Mouse (Mus musculus) liver, embryonic 16.5 days (tissue): ENCODE measurements around the gene Nphp1. TPM values are rescaled to one million over a fixed set of nuclear protein-coding genes. Genes with fewer than 3 reads are reported as not detected.
A peak's percentile ranks its signal among the peaks of the same experiment; 100 is the strongest.

ENCODE experiments used
- ATAC-seq: fragments of 200-750 bp; cut with Nextera tagmentation; 2 replicates; pipeline ENCODE4 v1.8.0; 2017; ENCODE audit warnings: low read depth, mild to moderate bottlenecking, moderate number of reproducible peaks, moderate library complexity
- H3K27ac ChIP-seq: fragments of 300-500 bp; sonication (generic); 2 replicates; pipeline ENCODE4 v1.5.1; 2014; ENCODE audit warnings: mild to moderate bottlenecking, low read length
- H3K27me3 ChIP-seq: fragments of 300-500 bp; sonication (generic); 2 replicates; pipeline ENCODE4 v1.6.1; 2014; ENCODE audit warnings: low read depth, low read length, mixed read lengths; ENCODE audit not compliant: control insufficient read depth, insufficient read depth
- H3K36me3 ChIP-seq: fragments of 300-500 bp; sonication (generic); 2 replicates; pipeline ENCODE4 v1.6.1; 2014; ENCODE audit warnings: mild to moderate bottlenecking; ENCODE audit not compliant: control insufficient read depth, insufficient read depth
- H3K4me1 ChIP-seq: fragments of 300-500 bp; sonication (generic); 2 replicates; pipeline ENCODE4 v1.6.1; 2014; ENCODE audit warnings: low read depth, low read length, mixed read lengths; ENCODE audit not compliant: control insufficient read depth
- H3K4me2 ChIP-seq: fragments of 300-500 bp; sonication (generic); 2 replicates; pipeline ENCODE4 v1.6.1; 2014; ENCODE audit warnings: low read depth, low read length, mixed read lengths
- H3K4me3 ChIP-seq: fragments of 300-500 bp; sonication (generic); 2 replicates; pipeline ENCODE4 v1.5.1; 2014; ENCODE audit warnings: low read depth, mild to moderate bottlenecking, low read length
- H3K9ac ChIP-seq: fragments of 300-500 bp; sonication (generic); 2 replicates; pipeline ENCODE4 v1.6.1; 2014; ENCODE audit warnings: low read depth, low read length
- H3K9me3 ChIP-seq: fragments of 300-500 bp; sonication (generic); replicated peaks from 2 replicates; pipeline ENCODE4 v1.6.1; 2016; ENCODE audit warnings: low read length; ENCODE audit not compliant: control insufficient read depth
- WGBS: fragments of 180-500 bp; shearing (Covaris S2); extraction: QIAGEN DNeasy Blood & Tissue Kit; methylation state at CpG from one replicate; pipeline ENCODE4 v1.1.7; 2014; ENCODE audit not compliant: insufficient replicate concordance; 5-methylcytosine and 5-hydroxymethylcytosine counted together
- polyA plus RNA-seq: library from polyadenylated mRNA; unstranded; fragments of >200 nt; fragmentation: Nextera tagmentation; extraction: Ambion mirVana; gene quantifications from 2 replicates; pipeline ENCODE4 v1.2.1, GENCODE M21; 2015

The Nphp1 gene
- polyA plus RNA-seq, 1 experiment from 2014 or later: 3.0 TPM

DNA sequence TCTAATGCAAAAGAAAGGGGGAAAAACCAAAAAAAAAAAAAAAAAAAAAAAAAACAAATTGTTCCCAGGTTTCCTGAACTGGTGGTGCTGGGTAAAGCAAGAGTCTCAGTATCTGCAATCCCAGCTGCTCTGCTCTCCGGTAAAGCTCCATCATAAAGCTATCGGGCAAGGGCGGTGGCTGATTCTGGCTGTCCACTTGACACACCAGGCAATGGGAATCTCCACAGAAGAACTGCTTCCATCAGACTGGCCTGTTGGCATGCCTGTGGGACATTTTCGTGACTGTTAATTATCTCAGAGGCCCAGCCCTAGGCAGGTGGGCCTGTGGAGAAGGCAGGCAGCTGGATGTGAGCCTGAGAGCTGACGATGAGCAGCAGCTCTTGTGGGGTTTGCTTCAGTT, 10.2 kb downstream of the Nphp1 start:
- H3K4me2 ChIP-seq: no peak overlapping the region
- H3K4me3 ChIP-seq: no peak overlapping the region
- peaks cover 6% of the 10 kb centered on the region for H3K4me1 ChIP-seq
- H3K9ac ChIP-seq: no peak overlapping the region
- H3K36me3 ChIP-seq: no peaks in the 10 kb centered on the region
- no peaks in the 10 kb centered on the region for H3K9me3 ChIP-seq
- H3K27ac ChIP-seq: no peak overlapping the region
- WGBS: 75% methylated on average over 5 of the region's 5 CpGs
- no peaks in the 10 kb centered on the region for H3K27me3 ChIP-seq
- ATAC-seq: no peak

- no peaks in the 10 kb centered on the region for H3K27me3 ChIP-seq
- no peaks in the 10 kb centered on the region for H3K36me3 ChIP-seq
- ATAC-seq: no peak
- no peak overlapping the region for H3K4me3 ChIP-seq
- 69% methylated on average over 3 of the region's 3 CpGs for WGBS
- no peak overlapping the region for H3K27ac ChIP-seq
- peaks cover 6% of the 10 kb centered on the region for H3K4me1 ChIP-seq
- no peak overlapping the region for H3K4me2 ChIP-seq
- no peak overlapping the region for H3K9ac ChIP-seq
- H3K9me3 ChIP-seq: no peaks in the 10 kb centered on the region
Observed at GRCm38 (mm10) chr2:127775013-127775412, 13.7 kb downstream of the Nphp1 start.

GRCm38 (mm10) chr2:127774578-127774941, 14.1 kb downstream of the Nphp1 start:
- no peak for ATAC-seq
- Histone ChIP-seq H3K9ac (no peak overlapping the region), H3K36me3 (no peaks in the 10 kb centered on the region), H3K4me1 (peaks cover 6% of the 10 kb centered on the region), H3K4me3 (no peak overlapping the region), H3K27me3 (no peaks in the 10 kb centered on the region), H3K9me3 (no peaks in the 10 kb centered on the region), H3K27ac (no peak overlapping the region), H3K4me2 (peak overlapping the region; percentile 24; the same call in 1 of the 2 replicates)
- 59% methylated on average over 1 of the region's 1 CpGs for WGBS

GRCm38 (mm10) chr2:127773938-127774577, 14.6 kb downstream of the Nphp1 start:
- WGBS: 52% methylated on average over 15 of the region's 15 CpGs
- peak overlapping the region; percentile 24; the same call in 1 of the 2 replicates for H3K4me2 ChIP-seq
- ATAC-seq: peak; percentile 81
- H3K27me3 ChIP-seq: no peaks in the 10 kb centered on the region
- no peak overlapping the region for H3K4me3 ChIP-seq
- H3K27ac ChIP-seq: peak overlapping the region; percentile 14; the same call in 1 of the 2 replicates
- no peak overlapping the region for H3K9ac ChIP-seq
- peaks cover 6% of the 10 kb centered on the region for H3K4me1 ChIP-seq
- H3K9me3 ChIP-seq: no peaks in the 10 kb centered on the region
- H3K36me3 ChIP-seq: no peaks in the 10 kb centered on the region

DNA sequence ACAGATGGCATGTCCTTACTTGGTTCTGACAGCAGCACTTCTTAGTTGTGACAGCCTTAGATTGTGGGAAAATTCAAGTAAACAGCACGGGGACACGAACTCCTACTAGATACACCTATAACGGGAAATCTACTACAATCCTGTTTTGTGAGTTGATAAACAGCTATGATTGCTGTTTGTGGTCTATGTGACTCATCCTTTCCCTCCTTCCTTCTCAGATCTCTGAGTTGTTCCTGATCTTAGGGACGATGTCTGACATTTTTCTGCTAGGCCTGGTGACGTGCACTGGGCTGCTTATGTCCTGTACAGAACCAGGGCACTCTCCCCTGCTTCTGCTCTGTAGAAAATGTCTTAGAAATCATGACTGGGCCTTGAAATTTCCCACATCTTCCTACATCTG, 27.1 kb downstream of the Nphp1 start:
- no peak overlapping the region for H3K27ac ChIP-seq
- no peak overlapping the region for H3K9ac ChIP-seq
- peaks cover 4% of the 10 kb centered on the region; the same call in 1 of the 2 replicates for H3K4me1 ChIP-seq
- no peaks in the 10 kb centered on the region for H3K36me3 ChIP-seq
- H3K9me3 ChIP-seq: no peaks in the 10 kb centered on the region
- H3K4me2 ChIP-seq: no peak overlapping the region
- WGBS: 60% methylated on average over 5 of the region's 5 CpGs
- no peaks in the 10 kb centered on the region for H3K27me3 ChIP-seq
- ATAC-seq: no peak
- no peak overlapping the region for H3K4me3 ChIP-seq

DNA sequence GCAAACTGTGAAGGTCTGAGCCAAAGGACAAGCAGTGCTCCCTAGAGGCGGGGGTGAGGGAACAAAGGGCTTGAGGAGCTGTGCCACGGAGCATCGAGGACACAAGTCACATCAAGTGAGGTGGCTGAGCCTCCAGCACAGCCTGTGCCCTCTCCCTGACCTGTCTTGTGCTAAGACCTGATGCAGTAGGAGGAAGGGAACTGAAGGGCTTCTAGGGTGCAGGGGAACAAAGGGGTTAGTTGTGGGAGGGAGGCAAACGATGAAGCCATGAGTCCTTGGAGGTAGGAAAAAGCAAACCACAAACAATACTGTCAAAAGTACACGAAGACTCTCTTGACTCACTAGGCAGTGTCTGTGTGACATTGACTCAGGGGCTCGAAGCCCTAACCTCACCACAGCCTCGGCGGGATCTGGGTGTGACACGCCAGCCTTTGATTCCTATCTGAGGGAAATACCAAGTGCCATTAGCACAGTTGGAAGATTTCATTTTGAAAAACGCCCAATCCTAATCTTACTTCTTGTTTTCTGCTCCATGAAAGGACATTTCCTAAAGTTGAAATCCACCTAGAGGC, 28.2 kb downstream of the Nphp1 start:
- H3K4me2 ChIP-seq: no peak overlapping the region
- H3K27ac ChIP-seq: no peak overlapping the region
- no peaks in the 10 kb centered on the region for H3K36me3 ChIP-seq
- peaks cover 4% of the 10 kb centered on the region; the same call in 1 of the 2 replicates for H3K4me1 ChIP-seq
- WGBS: 29% methylated on average over 10 of the region's 10 CpGs
- ATAC-seq: no peak
- H3K27me3 ChIP-seq: no peaks in the 10 kb centered on the region
- no peaks in the 10 kb centered on the region for H3K9me3 ChIP-seq
- no peak overlapping the region for H3K4me3 ChIP-seq
- no peak overlapping the region for H3K9ac ChIP-seq

- H3K36me3 ChIP-seq: no peaks in the 10 kb centered on the region
- no peak overlapping the region for H3K9ac ChIP-seq
- no peak for ATAC-seq
- no peak overlapping the region for H3K27ac ChIP-seq
- no peak overlapping the region for H3K4me2 ChIP-seq
- peaks cover 4% of the 10 kb centered on the region; the same call in 1 of the 2 replicates for H3K4me1 ChIP-seq
- H3K4me3 ChIP-seq: no peak overlapping the region
- WGBS: 68% methylated on average over 6 of the region's 6 CpGs
- H3K9me3 ChIP-seq: no peaks in the 10 kb centered on the region
- H3K27me3 ChIP-seq: no peaks in the 10 kb centered on the region
Observed at GRCm38 (mm10) chr2:127760014-127760413, 28.7 kb downstream of the Nphp1 start.

GRCm38 (mm10) chr2:127759157-127759880, 29.4 kb downstream of the Nphp1 start:
- no peaks in the 10 kb centered on the region for H3K27me3 ChIP-seq
- H3K27ac ChIP-seq: no peak overlapping the region
- H3K4me3 ChIP-seq: no peak overlapping the region
- no peak for ATAC-seq
- no peak overlapping the region for H3K9ac ChIP-seq
- H3K4me2 ChIP-seq: no peak overlapping the region
- peaks cover 4% of the 10 kb centered on the region; the same call in 1 of the 2 replicates for H3K4me1 ChIP-seq
- no peaks in the 10 kb centered on the region for H3K36me3 ChIP-seq
- no peaks in the 10 kb centered on the region for H3K9me3 ChIP-seq
- 45% methylated on average over 5 of the region's 5 CpGs for WGBS

GRCm38 (mm10) chr2:127757171-127757570, 31.5 kb downstream of the Nphp1 start:
- Histone ChIP-seq H3K9ac (no peak overlapping the region), H3K36me3 (no peaks in the 10 kb centered on the region), H3K4me2 (no peak overlapping the region), H3K4me3 (no peak overlapping the region), H3K27ac (no peak overlapping the region), H3K27me3 (no peaks in the 10 kb centered on the region), H3K4me1 (peaks cover 4% of the 10 kb centered on the region; the same call in 1 of the 2 replicates), H3K9me3 (no peaks in the 10 kb centered on the region)
- ATAC-seq: no peak
- 37% methylated on average over 8 of the region's 8 CpGs for WGBS
